Mouse (Mus musculus): ENCODE data around the gene Tmem231.
"Not testable (repeated sequence)": the region's sequence is repeated elsewhere in the genome, so short reads cannot be mapped to it uniquely, and the experiment has no call there.

Tmem231 gene

DNA sequence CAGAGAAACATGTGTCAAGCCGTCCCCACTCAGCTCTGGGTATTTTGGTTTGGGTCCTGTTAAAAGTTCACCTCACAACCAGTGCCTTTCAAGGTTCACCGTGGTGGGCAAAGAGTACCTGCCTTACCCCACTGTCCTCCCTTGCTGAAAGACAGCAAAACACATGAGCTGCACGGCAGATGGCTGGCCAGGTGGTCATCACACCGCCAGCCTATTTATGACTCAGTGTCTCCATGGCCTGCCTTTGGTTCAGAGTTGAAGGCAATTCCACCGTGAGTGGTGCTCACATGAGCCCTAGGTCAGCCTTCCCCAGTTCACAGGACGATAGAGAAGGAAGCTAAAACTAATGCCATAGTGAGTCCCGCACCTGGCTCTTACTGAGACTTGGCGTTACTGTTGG lies 14.3 kb upstream of the Tmem231 start:
- DNase-seq (ENCODE audit: low spot score), result no peak

DNA sequence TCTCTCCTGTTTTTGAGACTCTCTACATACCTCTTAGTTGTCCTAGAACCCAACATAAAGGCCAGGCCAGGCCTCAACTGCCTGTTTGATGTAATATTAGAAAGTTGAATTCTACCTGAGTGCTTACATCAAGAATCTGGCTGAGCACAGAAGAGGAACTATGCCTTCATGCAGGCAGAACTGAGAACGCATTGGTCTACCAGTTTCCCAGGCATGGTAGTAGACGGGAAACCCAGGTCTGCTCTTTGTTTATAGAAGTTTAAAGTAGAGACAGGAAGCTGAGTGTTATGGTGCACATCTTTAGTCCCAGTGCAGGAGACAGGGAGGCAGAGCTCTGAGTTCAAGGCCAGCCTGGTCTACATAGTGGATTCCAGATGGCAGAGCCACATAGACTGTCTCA lies 13.5 kb upstream of the Tmem231 start:
- no peak for DNase-seq (ENCODE audit: low spot score)

DNA sequence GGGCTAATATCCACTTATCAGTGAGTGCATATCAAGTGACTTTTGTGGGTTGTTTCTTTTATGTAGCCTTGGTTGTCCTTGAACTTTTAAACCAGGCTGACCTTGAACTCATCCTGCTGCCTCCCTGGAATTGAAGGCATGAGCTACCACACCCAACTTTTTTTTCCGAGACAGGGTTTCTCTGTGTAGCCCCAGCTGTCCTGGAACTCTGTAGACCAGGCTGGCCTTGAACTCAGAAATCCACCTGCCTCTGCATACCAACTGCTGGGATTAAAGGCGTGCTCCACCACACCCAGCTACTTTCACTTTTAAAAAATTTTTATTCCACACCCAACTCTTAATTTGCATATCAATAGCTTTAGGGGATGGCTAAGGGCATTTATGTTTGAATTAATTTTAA lies 9.9 kb upstream of the Tmem231 start:
- DNase-seq (ENCODE audit: low spot score), result no peak

DNA sequence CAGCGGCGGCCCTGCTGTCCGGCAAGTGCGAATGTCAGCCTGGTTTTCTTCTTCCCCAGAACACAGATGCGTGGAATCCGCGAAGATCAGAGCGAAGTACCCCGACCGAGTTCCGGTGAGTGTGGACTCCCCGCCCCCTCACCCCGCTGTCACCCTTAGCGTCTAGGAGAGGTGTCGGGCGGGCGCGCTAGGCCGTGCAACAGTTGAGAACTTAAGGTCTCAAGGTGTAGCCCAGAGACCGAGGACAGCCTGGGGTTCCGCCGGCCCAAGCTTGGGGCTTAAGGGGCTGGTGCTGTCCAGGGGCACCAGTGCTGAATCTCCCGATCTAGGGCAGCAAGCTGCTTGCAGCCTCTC lies 7.4 kb upstream of the Tmem231 start:
- peak; percentile 67 for DNase-seq (ENCODE audit: low spot score)

DNA sequence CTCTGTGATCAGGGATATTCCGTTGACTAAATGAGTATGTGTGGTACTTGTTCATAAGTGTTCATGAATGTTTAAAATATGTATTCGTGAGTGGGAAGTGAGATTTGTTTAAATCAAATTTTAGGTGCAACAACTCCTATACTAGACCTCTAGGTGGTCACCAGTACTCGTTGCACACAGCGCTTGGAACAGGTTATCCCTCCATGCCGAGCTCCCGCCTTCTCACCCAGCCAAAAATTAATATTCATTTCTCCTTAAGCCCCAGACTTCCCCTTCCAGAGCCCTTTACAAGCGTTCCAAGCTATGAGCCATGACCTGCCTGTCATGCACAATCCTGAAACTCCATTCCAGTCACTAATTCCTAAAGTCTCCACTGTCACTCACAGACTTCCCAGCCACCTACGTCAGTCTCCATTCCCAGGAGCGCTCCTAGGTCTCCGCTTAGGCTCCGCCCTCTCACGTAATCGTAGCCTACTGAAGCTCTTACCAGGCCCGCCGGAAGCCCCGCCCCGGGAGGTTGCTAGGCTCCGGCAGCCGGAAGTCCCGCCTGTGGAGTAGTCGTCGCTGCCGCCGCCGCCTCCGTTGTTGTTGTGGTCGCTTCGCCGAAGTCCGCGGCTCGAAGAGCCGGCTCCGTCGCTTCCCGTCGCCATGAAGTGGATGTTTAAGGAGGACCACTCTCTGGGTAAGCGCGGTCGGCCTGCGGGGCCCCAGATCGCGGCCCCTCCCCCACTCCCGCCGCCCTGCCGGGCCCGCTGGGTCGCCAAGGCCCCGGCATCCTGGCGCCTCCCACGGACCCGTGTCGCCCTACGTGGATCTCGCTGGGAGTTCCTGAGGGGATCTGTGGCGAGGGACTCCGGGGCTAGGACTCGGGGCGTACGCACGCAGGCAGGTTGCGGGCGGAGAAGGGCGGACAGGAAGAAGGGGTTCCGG lies 6.8 kb upstream of the Tmem231 start, which contains the start of gene Gabarapl2:
Gene Gabarapl2, plus strand, starts transcription at position 533 of the 930 bp plus-strand sequence.
- DNase-seq (ENCODE audit: low spot score), result peak; percentile 99

DNA sequence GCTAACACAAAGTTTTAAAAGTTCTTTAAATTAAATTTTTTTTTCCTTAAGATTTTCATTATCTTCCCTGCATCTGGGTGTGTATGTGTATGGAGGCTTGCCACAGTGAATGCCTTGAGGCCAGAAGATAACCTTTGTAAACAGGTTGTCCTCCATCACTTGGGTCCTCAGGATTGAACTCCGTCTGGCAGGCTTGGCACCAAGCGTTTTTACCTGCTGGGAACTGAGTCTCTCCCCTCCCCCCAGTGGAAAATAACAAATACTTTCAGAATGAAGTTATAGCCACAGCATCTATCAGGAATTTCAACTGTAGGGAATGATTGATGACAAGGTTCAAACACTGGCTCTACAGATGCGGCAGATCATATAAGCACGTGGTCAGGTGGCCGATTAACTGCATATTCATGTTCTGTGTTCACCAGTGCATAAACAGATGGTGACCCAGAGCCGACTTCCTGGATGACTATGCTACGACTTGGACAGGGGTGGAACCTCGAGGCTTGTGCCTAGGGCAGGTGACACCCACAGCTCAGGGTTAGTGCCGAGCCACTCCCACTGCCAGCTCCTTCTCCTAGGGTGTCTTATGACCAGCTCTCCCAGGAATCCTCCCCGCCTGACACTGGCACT lies 5.9 kb upstream of the Tmem231 start:
- DNase-seq (ENCODE audit: low spot score), result peak; percentile 29

DNA sequence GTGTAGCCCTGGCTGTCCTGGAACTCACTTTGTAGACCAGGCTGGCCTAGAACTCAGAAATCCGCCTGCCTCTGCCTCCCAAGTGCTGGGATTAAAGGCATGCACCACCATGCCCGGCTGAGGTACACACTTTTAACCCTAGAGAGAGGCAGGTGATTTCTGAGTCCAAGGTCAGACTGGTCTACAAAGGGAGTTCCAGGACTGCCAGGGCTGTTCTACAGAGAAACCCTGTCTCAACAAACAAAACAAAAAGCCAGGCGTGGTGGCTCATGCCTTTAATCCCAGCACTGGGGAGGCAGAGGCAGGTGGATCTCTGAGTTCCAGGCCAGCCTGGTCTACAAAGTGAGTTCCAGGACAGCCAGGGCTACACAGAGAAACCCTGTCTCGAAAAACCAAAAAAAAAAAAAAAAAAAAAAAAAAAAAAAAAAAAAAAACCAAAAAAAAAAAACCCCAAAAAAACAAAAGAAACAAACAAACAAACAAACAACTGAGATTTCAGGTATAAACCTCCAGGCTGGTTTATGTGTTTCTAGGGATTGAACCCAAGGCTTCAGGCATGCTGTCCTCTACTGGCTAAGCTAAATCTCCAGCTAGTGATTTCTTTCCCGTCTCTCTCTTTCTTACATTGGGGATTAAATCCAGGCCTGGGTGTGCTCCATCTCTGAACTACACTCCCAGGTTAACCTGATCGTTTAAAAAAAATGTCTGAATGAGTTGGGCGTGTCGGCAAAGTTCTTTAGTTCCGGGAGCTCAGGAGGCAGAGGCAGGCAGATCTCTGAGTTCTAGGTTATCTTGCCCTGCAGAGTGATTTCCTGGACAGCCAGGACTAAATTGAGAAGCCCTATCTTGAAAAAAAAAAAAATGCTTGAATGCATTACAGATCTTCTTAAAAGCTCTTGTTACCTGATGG lies 4.7 kb upstream of the Tmem231 start:
- DNase-seq (ENCODE audit: low spot score), result not testable (repeated sequence)

DNA sequence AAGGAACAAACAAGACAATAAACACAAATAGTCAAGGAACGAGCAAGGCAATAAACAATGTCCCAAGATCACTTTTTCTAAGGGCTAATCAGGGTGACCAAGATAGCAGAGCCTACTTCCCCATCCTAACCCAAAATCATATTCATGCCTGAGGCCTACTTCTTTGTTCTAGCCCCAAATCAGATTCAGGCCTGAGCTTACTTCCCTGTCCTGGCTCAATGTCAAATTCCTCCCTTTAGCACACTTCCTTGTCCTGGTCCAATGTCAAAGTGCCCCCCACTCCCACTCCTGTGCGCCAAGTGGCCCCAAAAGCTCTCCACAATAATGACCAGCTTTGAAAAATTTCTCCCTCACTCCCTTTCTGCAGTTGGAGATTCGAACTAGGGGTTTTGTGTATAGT lies 3.5 kb upstream of the Tmem231 start:
- no peak for DNase-seq (ENCODE audit: low spot score)

DNA sequence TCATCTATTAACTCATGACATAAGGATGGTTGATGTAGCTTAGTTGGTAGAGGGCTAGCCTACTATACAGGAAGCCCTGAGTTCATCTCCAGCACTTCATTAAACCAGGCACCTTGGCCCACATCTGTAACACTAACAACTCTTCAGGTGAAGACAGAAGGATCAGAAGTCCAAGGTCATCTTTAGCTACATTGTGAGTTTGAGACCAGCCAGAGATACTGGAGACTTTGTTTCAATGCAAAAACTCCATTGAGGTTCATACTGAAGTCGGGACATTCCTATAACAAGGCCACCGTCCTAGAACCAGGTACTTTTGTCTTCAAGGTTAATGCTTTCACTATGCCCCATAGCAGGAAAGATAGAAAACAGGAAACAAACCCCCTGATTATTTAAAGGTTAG lies 520 bp upstream of the Tmem231 start:
- DNase-seq (ENCODE audit: low spot score), result no peak

DNA sequence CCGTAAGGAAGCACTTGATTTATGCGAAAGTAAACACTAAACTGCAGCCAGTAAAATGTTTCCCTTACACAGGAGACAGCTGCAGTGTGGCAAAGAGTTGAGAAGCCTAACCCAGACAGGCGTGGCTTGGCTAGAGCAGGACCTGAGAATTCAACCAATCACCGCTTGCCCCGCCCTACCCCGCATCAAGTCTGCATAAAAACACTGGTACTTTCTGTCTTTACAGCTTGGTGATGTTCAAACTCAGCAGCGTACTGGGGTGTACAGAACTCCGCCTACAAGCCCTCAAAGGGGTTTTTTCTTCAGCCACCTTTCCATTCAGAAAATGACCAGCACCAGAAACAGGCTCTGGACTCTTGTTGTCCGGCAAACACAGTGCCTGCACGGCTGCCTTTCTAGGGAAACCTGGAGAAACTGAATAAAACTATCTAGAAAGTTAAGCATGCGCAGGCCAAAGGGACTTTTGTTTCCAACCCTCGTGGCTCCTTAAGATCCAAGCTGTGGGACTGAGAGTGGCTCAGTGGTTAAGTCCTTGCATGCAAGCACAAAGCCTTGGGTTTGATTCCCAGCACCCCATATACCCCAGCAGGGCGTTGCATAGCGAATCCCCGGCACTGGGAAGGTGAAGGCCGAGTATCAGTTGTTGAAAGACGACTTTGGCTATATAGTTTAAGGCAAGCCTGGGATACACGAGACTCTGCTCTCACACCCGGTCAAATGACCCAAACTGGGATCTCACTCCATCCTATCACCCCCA lies 923 bp downstream of the Tmem231 start:
- DNase-seq (ENCODE audit: low spot score), result peak; percentile 70

DNA sequence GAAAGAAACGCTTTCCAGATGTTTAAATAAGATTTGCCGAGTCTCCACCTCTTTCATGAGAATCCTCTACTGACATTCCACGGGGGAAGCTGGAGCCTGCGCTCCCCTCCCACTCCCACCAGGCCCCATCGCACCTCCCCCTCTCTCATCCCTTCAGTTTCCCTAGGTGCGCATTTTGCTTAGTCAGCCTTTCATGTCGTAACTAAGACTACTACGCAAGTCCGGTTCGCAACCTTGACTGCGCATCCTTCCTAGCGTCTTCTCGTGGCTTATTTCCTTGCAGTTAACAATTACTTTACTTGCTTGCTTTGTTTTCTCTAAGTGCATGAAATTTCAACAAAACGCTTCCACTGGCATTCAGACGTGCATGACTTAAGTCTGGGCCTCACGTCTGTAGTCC lies 2.0 kb downstream of the Tmem231 start:
- DNase-seq (ENCODE audit: low spot score), result no peak

DNA sequence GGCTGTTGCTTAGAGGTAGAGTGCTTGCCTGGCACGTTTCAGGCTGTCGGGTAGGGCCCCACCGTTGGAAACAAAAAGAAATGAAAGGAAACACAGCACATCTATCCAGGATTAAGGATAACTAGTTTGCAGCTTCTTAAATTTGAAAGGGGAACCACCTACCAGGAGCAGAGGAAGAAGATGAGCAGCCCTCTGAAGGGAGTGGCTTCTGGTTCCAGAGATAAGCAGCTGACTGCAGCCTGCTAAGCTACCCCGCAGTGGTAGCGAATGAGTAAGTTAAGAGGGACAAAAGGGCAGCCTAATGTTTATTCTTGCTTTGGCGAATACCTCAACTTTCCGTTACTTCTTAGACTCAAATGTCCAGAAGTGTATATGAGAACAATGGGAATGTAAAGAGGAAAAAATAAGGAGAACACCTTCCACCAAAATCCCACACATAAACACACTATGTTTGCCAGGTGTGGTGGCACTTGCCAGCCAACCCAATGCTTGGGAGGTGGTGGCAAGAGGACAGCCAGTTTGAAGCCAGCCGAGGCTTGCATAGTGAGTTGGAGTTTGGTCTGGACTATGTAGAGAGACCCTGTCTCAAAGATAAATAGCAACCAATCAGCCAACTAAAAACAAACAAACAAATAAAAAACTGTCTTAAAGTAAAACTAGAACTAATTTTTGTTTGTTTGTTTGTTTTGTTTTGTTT lies 3.9 kb downstream of the Tmem231 start:
- no peak for DNase-seq (ENCODE audit: low spot score)

DNA sequence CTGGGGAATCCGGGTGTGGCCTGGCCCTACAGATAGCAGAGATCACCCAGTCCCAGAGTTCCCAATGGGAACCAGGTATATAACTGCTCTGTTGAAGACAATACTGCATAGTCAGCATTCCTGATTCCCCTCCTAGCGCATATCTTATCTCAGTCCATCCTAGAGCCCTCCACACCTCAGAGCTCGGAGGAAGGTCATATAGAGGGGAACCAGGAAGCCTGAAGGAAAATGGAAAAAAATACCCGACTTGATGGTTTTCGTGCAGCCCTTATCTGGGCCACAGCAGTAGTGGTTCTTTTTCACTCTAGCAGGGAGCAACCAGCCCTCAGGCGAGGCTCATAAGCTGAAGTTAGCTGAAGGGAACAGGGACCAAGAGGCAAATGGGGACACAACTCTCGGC lies 8.7 kb downstream of the Tmem231 start:
- DNase-seq (ENCODE audit: low spot score), result no peak

DNA sequence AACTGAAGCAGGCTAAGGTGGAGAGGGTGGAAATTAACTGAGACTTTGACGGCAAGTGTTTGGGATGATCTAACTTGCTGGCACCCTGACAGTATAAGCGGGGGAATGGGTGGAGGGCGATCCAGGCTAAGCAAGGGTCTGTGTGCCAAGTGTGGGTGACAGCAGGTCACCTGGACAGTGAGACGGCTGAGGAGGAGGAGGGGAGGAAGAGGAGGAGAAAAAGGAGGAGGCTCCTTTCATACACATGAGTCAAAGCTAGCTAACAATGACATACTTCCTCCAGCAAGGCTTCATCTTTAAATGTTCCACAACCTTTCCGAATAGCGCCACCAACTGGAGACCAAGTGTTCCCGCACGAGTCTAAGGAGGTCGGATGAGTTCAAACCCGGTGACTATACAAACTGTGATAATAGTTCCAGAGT lies 10.3 kb downstream of the Tmem231 start:
- DNase-seq (ENCODE audit: low spot score), result peak; percentile 79

DNA sequence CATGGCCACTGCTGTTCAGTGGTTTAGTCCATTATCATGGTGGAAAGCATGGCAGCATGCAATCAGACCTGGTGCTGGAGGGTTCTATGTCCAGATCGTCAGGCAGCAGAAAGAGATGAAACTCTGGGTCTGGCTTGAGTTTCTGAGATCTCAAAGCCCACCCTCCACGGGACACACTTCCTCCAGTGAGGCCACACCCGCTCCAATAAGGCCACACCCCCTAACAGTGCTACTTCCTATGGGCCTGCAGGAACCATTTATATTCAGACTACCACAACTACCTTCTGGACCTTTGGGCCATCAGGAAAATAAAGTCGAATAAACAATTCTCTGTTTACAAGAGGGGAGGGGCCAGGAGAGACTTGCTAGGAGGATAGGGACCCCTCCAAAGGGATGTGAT lies 12.7 kb downstream of the Tmem231 start:
- no peak for DNase-seq (ENCODE audit: low spot score)

DNA sequence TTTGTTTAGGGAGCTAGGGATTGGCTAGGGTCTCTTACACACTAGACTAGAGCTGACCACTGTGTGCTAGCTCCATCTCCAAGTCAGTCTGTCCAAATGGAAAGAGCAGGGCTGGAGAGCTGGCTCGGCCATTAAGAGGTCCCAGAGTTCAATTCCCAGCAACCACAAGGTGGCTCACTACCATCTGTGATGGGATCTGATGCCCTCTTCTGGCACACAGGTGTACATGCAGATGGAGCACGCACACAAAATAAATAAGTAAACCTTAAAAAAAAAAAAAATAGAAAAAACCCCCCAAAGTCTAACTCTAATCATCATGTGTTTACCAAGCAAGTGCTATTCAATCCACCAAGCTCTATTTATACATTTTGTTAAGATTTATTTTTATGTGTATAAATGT lies 14.0 kb downstream of the Tmem231 start:
- no peak for DNase-seq (ENCODE audit: low spot score)

DNA sequence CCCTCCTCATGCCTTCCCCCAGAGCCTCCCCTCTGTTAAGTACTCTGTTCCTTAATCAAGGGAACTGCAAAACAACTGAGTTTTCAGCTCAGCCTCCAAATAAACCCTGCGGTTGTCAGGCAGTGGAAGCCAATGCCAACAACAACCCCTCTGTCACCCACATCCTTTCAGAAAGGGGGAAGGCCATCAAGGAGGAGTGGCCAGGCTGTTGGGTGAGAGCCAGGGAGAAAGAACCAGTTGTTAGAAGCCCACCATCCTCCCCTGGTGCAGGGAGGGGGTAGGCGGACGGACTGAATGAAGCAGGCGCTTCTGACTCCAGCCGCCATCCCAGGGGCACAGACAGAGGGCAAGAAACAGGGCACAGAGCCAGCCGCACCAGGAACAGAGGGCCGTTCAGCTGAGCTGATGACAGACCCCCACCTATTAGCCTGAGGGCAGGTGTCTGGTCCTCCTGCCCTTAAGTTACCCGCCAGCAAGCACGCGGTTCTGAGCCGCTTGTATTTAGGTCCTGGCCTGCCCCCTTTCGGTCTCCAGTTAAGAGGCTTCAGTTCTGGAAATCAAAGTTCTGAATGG lies 20.7 kb downstream of the Tmem231 start:
- peak; percentile 52 for DNase-seq (ENCODE audit: low spot score)

DNA sequence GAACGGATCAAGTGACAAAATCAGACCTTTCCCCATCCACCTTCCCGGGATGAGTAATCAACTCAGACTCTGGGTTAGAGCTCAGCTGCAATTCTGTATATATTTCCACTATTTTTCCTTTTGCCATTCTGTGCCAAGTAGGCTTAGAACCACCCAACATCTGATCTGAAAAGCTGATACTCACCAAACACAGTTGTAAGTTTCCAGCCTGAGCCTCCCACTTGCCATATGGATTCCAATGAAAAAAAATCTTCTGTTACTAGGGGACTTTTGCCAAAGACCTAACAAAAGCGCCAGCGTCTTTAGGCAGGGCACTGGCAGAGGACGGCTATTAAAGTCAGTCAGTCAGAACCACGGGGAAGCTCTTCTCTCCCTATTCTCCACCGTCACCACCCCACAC lies 22.1 kb downstream of the Tmem231 start:
- no peak for DNase-seq (ENCODE audit: low spot score)

DNA sequence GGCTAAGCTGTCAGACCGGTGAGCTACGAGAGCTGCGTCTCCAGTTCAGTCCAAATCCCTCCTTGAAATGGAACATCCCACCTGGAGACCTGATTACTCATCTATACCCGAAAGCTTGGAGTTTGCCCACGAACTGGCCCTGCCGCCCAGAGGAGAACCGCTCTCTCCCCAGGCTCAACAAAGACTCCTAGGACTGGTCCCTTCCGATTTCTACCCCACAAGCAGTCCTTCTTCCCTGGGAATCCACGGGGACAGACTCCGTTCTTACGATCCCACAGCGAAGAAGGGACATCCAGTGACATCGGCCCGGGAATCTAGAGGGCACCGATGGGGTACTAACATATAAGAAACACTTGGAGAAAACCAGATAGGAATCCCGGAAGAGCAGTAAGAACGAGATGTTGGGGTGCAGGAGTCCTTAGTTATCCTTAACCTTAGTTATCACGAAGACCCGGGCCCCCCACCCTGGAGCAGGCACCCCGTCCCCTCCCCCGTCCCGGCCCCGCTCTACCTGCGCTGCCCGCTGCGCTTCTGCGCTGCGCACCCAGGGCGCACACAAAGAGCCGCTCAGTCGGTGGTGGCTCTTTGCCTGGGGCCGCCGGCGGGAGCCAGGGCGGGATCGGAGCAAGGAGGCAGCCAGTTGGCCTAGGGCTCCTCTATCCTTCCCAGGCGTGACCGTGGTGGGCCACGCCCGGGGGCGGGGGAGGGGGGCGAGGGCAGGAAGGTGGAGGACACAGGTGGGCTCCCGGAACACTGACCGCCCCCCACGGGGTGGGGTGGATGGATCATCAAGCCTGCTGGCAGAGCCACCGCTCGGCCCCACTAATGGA lies 23.8 kb downstream of the Tmem231 start, which contains the start of gene Chst5:
Gene Chst5, minus strand, starts transcription at position 827 of the 830 bp plus-strand sequence.
- peak; percentile 43 for DNase-seq (ENCODE audit: low spot score)

Measured in embryo, embryonic 10 days (tissue).